Mouse (Mus musculus): ENCODE data around the gene Pdlim5. TPM values are rescaled to one million over a fixed set of nuclear protein-coding genes. Genes with fewer than 3 reads are reported as not detected.

The Pdlim5 gene
- polyA plus RNA-seq, 1 experiment: 10.6 TPM

DNA sequence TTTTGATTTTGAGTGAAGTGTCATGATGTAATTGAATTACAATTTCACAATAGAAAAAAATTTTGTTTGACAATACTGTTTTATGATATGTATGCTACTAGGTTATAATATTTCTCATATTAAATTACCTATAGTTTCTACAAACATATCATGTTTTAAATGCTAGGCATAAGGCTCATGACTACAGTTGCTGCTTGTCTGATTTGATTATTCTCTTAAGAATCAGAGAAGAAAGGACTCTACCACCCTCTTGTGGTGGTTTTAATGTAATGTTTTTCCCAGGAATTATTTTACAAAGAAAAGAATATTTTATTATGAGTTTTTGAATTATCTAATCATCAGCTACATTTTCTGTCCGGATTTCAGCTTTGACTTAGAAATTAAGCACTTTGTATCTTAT, 120.5 kb downstream of the Pdlim5 start:
- Histone ChIP-seq H3K36me3 (ENCODE audit: control insufficient read depth, insufficient read depth, low read length) (no peaks in the 10 kb centered on the region), H3K27ac (ENCODE audit: control insufficient read depth, insufficient read depth, low read depth, low read length) (no peak overlapping the region), H3K27me3 (ENCODE audit: control insufficient read depth, insufficient read depth, low read length) (no peaks in the 10 kb centered on the region), H3K4me3 (ENCODE audit: control insufficient read depth, low read depth, low read length) (no peak overlapping the region), H3K4me1 (ENCODE audit: control insufficient read depth, insufficient read depth, low read length) (no peaks in the 10 kb centered on the region)
- no peak for TF ChIP-seq CTCF (IDR thresholded peaks at IDR 0.05; ENCODE audit: control insufficient read depth, insufficient read depth, insufficient replicate concordance, low read depth, low read length)
- TF ChIP-seq POLR2A (IDR thresholded peaks at IDR 0.05; ENCODE audit: control insufficient read depth, low read depth, low read length): no peak

- Histone ChIP-seq H3K4me1 (ENCODE audit: control insufficient read depth, insufficient read depth, low read length) (no peaks in the 10 kb centered on the region), H3K36me3 (ENCODE audit: control insufficient read depth, insufficient read depth, low read length) (no peaks in the 10 kb centered on the region)
- TF ChIP-seq CTCF (IDR thresholded peaks at IDR 0.05; ENCODE audit: control insufficient read depth, insufficient read depth, insufficient replicate concordance, low read depth, low read length) (no peak), POLR2A (IDR thresholded peaks at IDR 0.05; ENCODE audit: control insufficient read depth, low read depth, low read length) (no peak)
These were observed 121.0 kb downstream of the Pdlim5 start for GRCm38 (mm10) chr3:142274451-142274850.

GRCm38 (mm10) chr3:142273265-142273664, 122.2 kb downstream of the Pdlim5 start:
- TF ChIP-seq CTCF (IDR thresholded peaks at IDR 0.05; ENCODE audit: control insufficient read depth, insufficient read depth, insufficient replicate concordance, low read depth, low read length) (no peak), POLR2A (IDR thresholded peaks at IDR 0.05; ENCODE audit: control insufficient read depth, low read depth, low read length) (no peak)
- Histone ChIP-seq H3K4me3 (ENCODE audit: control insufficient read depth, low read depth, low read length) (no peak overlapping the region), H3K27ac (ENCODE audit: control insufficient read depth, insufficient read depth, low read depth, low read length) (no peak overlapping the region), H3K36me3 (ENCODE audit: control insufficient read depth, insufficient read depth, low read length) (no peaks in the 10 kb centered on the region), H3K4me1 (ENCODE audit: control insufficient read depth, insufficient read depth, low read length) (no peaks in the 10 kb centered on the region), H3K27me3 (ENCODE audit: control insufficient read depth, insufficient read depth, low read length) (no peaks in the 10 kb centered on the region)

More at GRCm38 (mm10) chr3:142274451-142274850, 121.0 kb downstream of the Pdlim5 start:
- Histone ChIP-seq H3K27ac (ENCODE audit: control insufficient read depth, insufficient read depth, low read depth, low read length) (no peak overlapping the region), H3K4me3 (ENCODE audit: control insufficient read depth, low read depth, low read length) (no peak overlapping the region), H3K27me3 (ENCODE audit: control insufficient read depth, insufficient read depth, low read length) (no peaks in the 10 kb centered on the region)

DNA sequence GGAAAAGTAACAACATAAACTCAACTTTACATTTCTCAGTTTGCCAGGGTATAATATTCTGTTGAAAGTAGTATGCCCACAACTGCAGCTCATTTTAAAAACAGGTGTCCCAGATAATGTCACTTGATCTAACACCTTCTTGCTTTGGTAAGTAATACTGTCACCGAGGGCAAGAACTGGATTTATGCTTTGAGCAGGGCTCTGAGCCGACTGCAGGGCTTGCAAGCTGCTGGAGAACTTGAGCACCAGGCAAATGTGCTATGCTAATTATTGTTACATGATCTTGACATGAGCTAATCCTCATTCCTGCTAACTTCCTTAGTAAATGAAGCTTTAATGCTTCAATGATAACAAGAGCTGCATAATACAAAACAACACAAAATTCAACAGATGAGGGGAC, 139.1 kb downstream of the Pdlim5 start:
- Histone ChIP-seq H3K36me3 (ENCODE audit: control insufficient read depth, insufficient read depth, low read length) (no peaks in the 10 kb centered on the region), H3K27me3 (ENCODE audit: control insufficient read depth, insufficient read depth, low read length) (no peaks in the 10 kb centered on the region), H3K4me1 (ENCODE audit: control insufficient read depth, insufficient read depth, low read length) (no peaks in the 10 kb centered on the region), H3K4me3 (ENCODE audit: control insufficient read depth, low read depth, low read length) (no peak overlapping the region), H3K27ac (ENCODE audit: control insufficient read depth, insufficient read depth, low read depth, low read length) (no peak overlapping the region)
- TF ChIP-seq POLR2A (IDR thresholded peaks at IDR 0.05; ENCODE audit: control insufficient read depth, low read depth, low read length): no peak
- no peak for TF ChIP-seq CTCF (IDR thresholded peaks at IDR 0.05; ENCODE audit: control insufficient read depth, insufficient read depth, insufficient replicate concordance, low read depth, low read length)

DNA sequence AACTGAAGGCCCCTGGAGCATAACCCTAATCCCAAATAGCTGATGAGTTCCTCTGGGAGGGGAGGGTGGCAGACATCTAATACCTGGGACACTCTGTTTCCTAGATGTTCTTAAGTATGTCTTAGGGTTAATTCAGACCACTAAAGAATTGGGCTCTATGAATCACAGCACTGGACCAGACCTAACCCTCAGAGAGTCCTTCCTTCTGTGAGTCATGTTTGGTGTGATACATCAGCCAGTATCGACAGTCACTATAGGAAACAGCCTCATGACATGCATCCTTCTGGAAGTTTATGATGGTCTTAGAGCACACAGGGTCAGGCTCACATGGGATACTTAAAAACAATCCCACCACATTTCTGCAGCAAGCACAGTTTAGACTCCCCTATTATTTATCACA, 143.4 kb downstream of the Pdlim5 start:
- TF ChIP-seq CTCF (IDR thresholded peaks at IDR 0.05; ENCODE audit: control insufficient read depth, insufficient read depth, insufficient replicate concordance, low read depth, low read length) (no peak), POLR2A (IDR thresholded peaks at IDR 0.05; ENCODE audit: control insufficient read depth, low read depth, low read length) (no peak)
- Histone ChIP-seq H3K4me3 (ENCODE audit: control insufficient read depth, low read depth, low read length) (no peak overlapping the region), H3K27ac (ENCODE audit: control insufficient read depth, insufficient read depth, low read depth, low read length) (no peak overlapping the region), H3K4me1 (ENCODE audit: control insufficient read depth, insufficient read depth, low read length) (no peaks in the 10 kb centered on the region), H3K36me3 (ENCODE audit: control insufficient read depth, insufficient read depth, low read length) (no peaks in the 10 kb centered on the region), H3K27me3 (ENCODE audit: control insufficient read depth, insufficient read depth, low read length) (no peaks in the 10 kb centered on the region)

GRCm38 (mm10) chr3:142249458-142249857, 146.0 kb downstream of the Pdlim5 start:
- Histone ChIP-seq H3K4me1 (ENCODE audit: control insufficient read depth, insufficient read depth, low read length) (no peaks in the 10 kb centered on the region), H3K27ac (ENCODE audit: control insufficient read depth, insufficient read depth, low read depth, low read length) (no peak overlapping the region), H3K36me3 (ENCODE audit: control insufficient read depth, insufficient read depth, low read length) (no peaks in the 10 kb centered on the region), H3K27me3 (ENCODE audit: control insufficient read depth, insufficient read depth, low read length) (no peaks in the 10 kb centered on the region), H3K4me3 (ENCODE audit: control insufficient read depth, low read depth, low read length) (no peak overlapping the region)
- TF ChIP-seq CTCF (IDR thresholded peaks at IDR 0.05; ENCODE audit: control insufficient read depth, insufficient read depth, insufficient replicate concordance, low read depth, low read length): no peak
- no peak for TF ChIP-seq POLR2A (IDR thresholded peaks at IDR 0.05; ENCODE audit: control insufficient read depth, low read depth, low read length)

DNA sequence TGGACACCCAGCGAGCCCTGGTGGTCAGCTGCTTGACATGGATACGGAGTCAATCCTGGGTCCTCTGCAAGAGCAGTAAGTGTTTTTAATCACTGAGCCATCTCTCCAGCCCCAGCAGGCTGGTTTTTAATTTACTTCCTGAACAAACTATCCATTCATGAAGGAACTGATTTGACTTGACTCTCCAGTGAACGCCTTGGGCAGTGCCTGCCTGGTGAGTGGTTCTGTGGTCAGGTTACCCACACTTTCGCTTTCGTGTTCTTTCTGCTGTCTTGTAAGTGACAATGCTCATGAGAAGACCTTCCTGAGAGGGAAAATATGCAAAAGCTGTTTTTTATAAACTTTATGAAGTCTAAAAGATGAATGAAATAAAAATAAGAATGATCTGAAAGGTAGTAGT, 152.2 kb downstream of the Pdlim5 start:
- Histone ChIP-seq H3K4me1 (ENCODE audit: control insufficient read depth, insufficient read depth, low read length) (no peaks in the 10 kb centered on the region), H3K36me3 (ENCODE audit: control insufficient read depth, insufficient read depth, low read length) (no peaks in the 10 kb centered on the region), H3K27me3 (ENCODE audit: control insufficient read depth, insufficient read depth, low read length) (no peaks in the 10 kb centered on the region), H3K27ac (ENCODE audit: control insufficient read depth, insufficient read depth, low read depth, low read length) (no peak overlapping the region), H3K4me3 (ENCODE audit: control insufficient read depth, low read depth, low read length) (no peak overlapping the region)
- TF ChIP-seq CTCF (IDR thresholded peaks at IDR 0.05; ENCODE audit: control insufficient read depth, insufficient read depth, insufficient replicate concordance, low read depth, low read length): no peak
- TF ChIP-seq POLR2A (IDR thresholded peaks at IDR 0.05; ENCODE audit: control insufficient read depth, low read depth, low read length): no peak

- H3K27me3 ChIP-seq (ENCODE audit: control insufficient read depth, insufficient read depth, low read length): no peaks in the 10 kb centered on the region
- no peak overlapping the region for H3K4me3 ChIP-seq (ENCODE audit: control insufficient read depth, low read depth, low read length)
- H3K27ac ChIP-seq (ENCODE audit: control insufficient read depth, insufficient read depth, low read depth, low read length): no peak overlapping the region
- no peaks in the 10 kb centered on the region for H3K4me1 ChIP-seq (ENCODE audit: control insufficient read depth, insufficient read depth, low read length)
- no peak for TF ChIP-seq CTCF (IDR thresholded peaks at IDR 0.05; ENCODE audit: control insufficient read depth, insufficient read depth, insufficient replicate concordance, low read depth, low read length)
- TF ChIP-seq POLR2A (IDR thresholded peaks at IDR 0.05; ENCODE audit: control insufficient read depth, low read depth, low read length): no peak
- no peaks in the 10 kb centered on the region for H3K36me3 ChIP-seq (ENCODE audit: control insufficient read depth, insufficient read depth, low read length)
These were observed 156.2 kb downstream of the Pdlim5 start for GRCm38 (mm10) chr3:142239298-142239697.

Measured in testis, adult 2 months (tissue).